Mouse (Mus musculus): ENCODE measurements around the gene Set.
A peak's percentile ranks its signal among the peaks of the same experiment; 100 is the strongest.

Gene Set

GRCm38 (mm10) chr2:30062249-30063093, 5.3 kb downstream of the Set start:
- DNase-seq = peak; percentile 98

- peak; percentile 91 for DNase-seq
These were observed 6.1 kb downstream of the Set start for GRCm38 (mm10) chr2:30063235-30063634.

GRCm38 (mm10) chr2:30063791-30064190, 6.6 kb downstream of the Set start:
- DNase-seq = no peak

GRCm38 (mm10) chr2:30064298-30064697, 7.1 kb downstream of the Set start:
- DNase-seq = peak; percentile 89

- peak; percentile 100 for DNase-seq
These were observed 9.1 kb downstream of the Set start for GRCm38 (mm10) chr2:30066046-30066901.

- peak; percentile 97 for DNase-seq
These were observed 10.1 kb downstream of the Set start for GRCm38 (mm10) chr2:30067031-30067888.

GRCm38 (mm10) chr2:30067962-30068361, 10.8 kb downstream of the Set start:
- no peak for DNase-seq

GRCm38 (mm10) chr2:30072875-30073274, 15.7 kb downstream of the Set start:
- DNase-seq = no peak

- DNase-seq = no peak
These were observed 16.1 kb downstream of the Set start for GRCm38 (mm10) chr2:30073285-30073684.

- no peak for DNase-seq
These were observed 18.4 kb downstream of the Set start for GRCm38 (mm10) chr2:30075625-30076024.

- DNase-seq = no peak
These were observed 19.3 kb downstream of the Set start for GRCm38 (mm10) chr2:30076439-30076838.

GRCm38 (mm10) chr2:30076959-30077358, 19.8 kb downstream of the Set start:
- peak; percentile 92 for DNase-seq

GRCm38 (mm10) chr2:30077502-30078348, 20.5 kb downstream of the Set start, which contains the start of gene Pkn3:
Gene Pkn3 (plus strand): TSS chr2:30077684.
- DNase-seq = peak; percentile 98

GRCm38 (mm10) chr2:30078349-30078712, 21.2 kb downstream of the Set start:
- peak; percentile 99 for DNase-seq

- peak; percentile 90 for DNase-seq
These were observed 21.6 kb downstream of the Set start for GRCm38 (mm10) chr2:30078760-30079159.

- DNase-seq = peak; percentile 92
These were observed 23.1 kb downstream of the Set start for GRCm38 (mm10) chr2:30080181-30080800.

- peak; percentile 90 for DNase-seq
These were observed 26.9 kb downstream of the Set start for GRCm38 (mm10) chr2:30084113-30084512.

GRCm38 (mm10) chr2:30084632-30085031, 27.5 kb downstream of the Set start:
- no peak for DNase-seq

GRCm38 (mm10) chr2:30087310-30087709, 30.1 kb downstream of the Set start:
- DNase-seq = no peak

GRCm38 (mm10) chr2:30091521-30091920, 34.3 kb downstream of the Set start:
- peak; percentile 92 for DNase-seq

- DNase-seq = peak; percentile 93
These were observed 35.2 kb downstream of the Set start for GRCm38 (mm10) chr2:30092280-30092918.
